Mouse (Mus musculus) cortical plate, adult 2 months (tissue): ENCODE data around the gene Hist1h2ae.

ENCODE experiments used
- CTCF ChIP-seq: fragments of 200-500 bp; IDR thresholded peaks from 2 replicates; pipeline ENCODE4 v1.5.1; 2011; ENCODE audit warnings: mild to moderate bottlenecking, control low read depth, low read length; ENCODE audit not compliant: insufficient read depth; ENCODE audit errors: extremely low read depth
- POLR2A ChIP-seq: fragments of 200-500 bp; IDR thresholded peaks from 2 replicates; pipeline ENCODE4 v1.6.1; 2011; ENCODE audit warnings: mild to moderate bottlenecking, low read length, control low read depth; ENCODE audit not compliant: insufficient read depth; ENCODE audit errors: extremely low read depth

GRCm38 (mm10) chr13:23582219-23583056, 11.4 kb upstream of the Hist1h2ae start:
- TF ChIP-seq POLR2A (no peak), CTCF (no peak)
